Mouse (Mus musculus): ENCODE results near the gene Osgepl1. TPM values are rescaled to one million over a fixed set of nuclear protein-coding genes. Genes with fewer than 3 reads are reported as not detected.
"Not testable (repeated sequence)": the region's sequence is repeated elsewhere in the genome, so short reads cannot be mapped to it uniquely, and the experiment has no call there.

Gene Osgepl1
- polyA plus RNA-seq, 1 experiment from 2014 or later = 26.6 TPM

DNA sequence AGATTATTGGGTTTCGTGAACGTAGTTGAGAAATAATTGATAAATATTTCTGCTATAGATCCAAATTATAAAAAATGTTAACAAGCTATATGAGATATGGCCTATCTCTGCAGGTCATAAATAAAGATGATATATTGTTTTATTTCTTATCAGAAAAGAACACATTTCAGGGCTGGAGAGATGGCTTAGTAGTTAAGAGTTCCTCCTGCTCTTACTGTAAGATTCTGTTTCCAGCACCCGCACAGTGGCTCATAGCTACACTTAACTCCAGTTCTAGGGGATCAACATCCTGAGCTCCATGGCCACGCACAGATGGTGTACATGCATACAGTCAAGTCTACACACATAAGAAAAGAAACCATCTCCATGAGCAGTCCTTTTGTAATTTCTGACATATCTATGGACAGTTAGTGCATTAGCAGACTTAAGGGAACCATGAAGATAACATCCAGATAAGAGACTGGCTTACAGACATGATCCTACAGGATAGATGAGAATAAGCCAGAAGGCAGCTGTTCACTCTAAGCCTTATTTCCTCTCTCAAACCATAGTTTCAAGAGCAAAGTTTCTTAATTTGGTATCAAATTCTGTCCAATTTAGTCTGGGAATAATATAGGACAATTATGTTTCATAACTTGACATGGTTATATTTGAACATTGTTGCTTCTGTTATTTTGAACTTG, 8.4 kb downstream of the Osgepl1 start:
- H3K9ac ChIP-seq (replicated peaks; ENCODE audit: low read length) = no peak overlapping the region
- ATAC-seq (replicated peaks; ENCODE audit: insufficient number of reproducible peaks, low FRiP score, low TSS enrichment, low read depth) = no peak
- H3K4me3 ChIP-seq (ENCODE audit: low read depth, low read length) = no peak overlapping the region
- no peaks in the 10 kb centered on the region for H3K9me3 ChIP-seq (replicated peaks; ENCODE audit: control insufficient read depth, low read length)
- no peaks in the 10 kb centered on the region for H3K27me3 ChIP-seq (ENCODE audit: control insufficient read depth, insufficient read depth, low read length)
- 98% methylated on average over 4 of the region's 4 CpGs for WGBS
- DNase-seq (ENCODE audit: low spot score) = no peak
- H3K36me3 ChIP-seq (replicated peaks; ENCODE audit: control insufficient read depth, insufficient read depth, low read depth, low read length) = no peaks in the 10 kb centered on the region
- H3K4me1 ChIP-seq (ENCODE audit: control insufficient read depth, insufficient read depth, low read length) = no peaks in the 10 kb centered on the region
- H3K27ac ChIP-seq (replicated peaks; ENCODE audit: low read depth, low read length) = no peak overlapping the region
- no peak overlapping the region for H3K4me2 ChIP-seq (ENCODE audit: low read depth, low read length)

- H3K36me3 ChIP-seq (replicated peaks; ENCODE audit: control insufficient read depth, insufficient read depth, low read depth, low read length) = no peaks in the 10 kb centered on the region
- no peak overlapping the region for H3K9ac ChIP-seq (replicated peaks; ENCODE audit: low read length)
- H3K27me3 ChIP-seq (ENCODE audit: control insufficient read depth, insufficient read depth, low read length) = no peaks in the 10 kb centered on the region
- 86% methylated on average over 5 of the region's 5 CpGs for WGBS
- DNase-seq (ENCODE audit: low spot score) = no peak
- no peak overlapping the region for H3K4me3 ChIP-seq (ENCODE audit: low read depth, low read length)
- H3K27ac ChIP-seq (replicated peaks; ENCODE audit: low read depth, low read length) = no peak overlapping the region
- H3K4me1 ChIP-seq (ENCODE audit: control insufficient read depth, insufficient read depth, low read length) = no peaks in the 10 kb centered on the region
- no peaks in the 10 kb centered on the region for H3K9me3 ChIP-seq (replicated peaks; ENCODE audit: control insufficient read depth, low read length)
- no peak overlapping the region for H3K4me2 ChIP-seq (ENCODE audit: low read depth, low read length)
- no peak for ATAC-seq (replicated peaks; ENCODE audit: insufficient number of reproducible peaks, low FRiP score, low TSS enrichment, low read depth)
Observed at GRCm38 (mm10) chr1:53323254-53323653, 9.8 kb downstream of the Osgepl1 start.

- H3K36me3 ChIP-seq (replicated peaks; ENCODE audit: control insufficient read depth, insufficient read depth, low read depth, low read length) = no peaks in the 10 kb centered on the region
- no peaks in the 10 kb centered on the region for H3K9me3 ChIP-seq (replicated peaks; ENCODE audit: control insufficient read depth, low read length)
- DNase-seq (ENCODE audit: low spot score) (no peak), ATAC-seq (replicated peaks; ENCODE audit: insufficient number of reproducible peaks, low FRiP score, low TSS enrichment, low read depth) (no peak)
- H3K4me1 ChIP-seq (ENCODE audit: control insufficient read depth, insufficient read depth, low read length) = no peaks in the 10 kb centered on the region
- no peak overlapping the region for H3K9ac ChIP-seq (replicated peaks; ENCODE audit: low read length)
- no peaks in the 10 kb centered on the region for H3K27me3 ChIP-seq (ENCODE audit: control insufficient read depth, insufficient read depth, low read length)
- no peak overlapping the region for H3K27ac ChIP-seq (replicated peaks; ENCODE audit: low read depth, low read length)
- H3K4me3 ChIP-seq (ENCODE audit: low read depth, low read length) = no peak overlapping the region
- 87% methylated on average over 1 of the region's 1 CpGs for WGBS
- H3K4me2 ChIP-seq (ENCODE audit: low read depth, low read length) = no peak overlapping the region
Observed at GRCm38 (mm10) chr1:53324277-53324676, 10.9 kb downstream of the Osgepl1 start.

DNA sequence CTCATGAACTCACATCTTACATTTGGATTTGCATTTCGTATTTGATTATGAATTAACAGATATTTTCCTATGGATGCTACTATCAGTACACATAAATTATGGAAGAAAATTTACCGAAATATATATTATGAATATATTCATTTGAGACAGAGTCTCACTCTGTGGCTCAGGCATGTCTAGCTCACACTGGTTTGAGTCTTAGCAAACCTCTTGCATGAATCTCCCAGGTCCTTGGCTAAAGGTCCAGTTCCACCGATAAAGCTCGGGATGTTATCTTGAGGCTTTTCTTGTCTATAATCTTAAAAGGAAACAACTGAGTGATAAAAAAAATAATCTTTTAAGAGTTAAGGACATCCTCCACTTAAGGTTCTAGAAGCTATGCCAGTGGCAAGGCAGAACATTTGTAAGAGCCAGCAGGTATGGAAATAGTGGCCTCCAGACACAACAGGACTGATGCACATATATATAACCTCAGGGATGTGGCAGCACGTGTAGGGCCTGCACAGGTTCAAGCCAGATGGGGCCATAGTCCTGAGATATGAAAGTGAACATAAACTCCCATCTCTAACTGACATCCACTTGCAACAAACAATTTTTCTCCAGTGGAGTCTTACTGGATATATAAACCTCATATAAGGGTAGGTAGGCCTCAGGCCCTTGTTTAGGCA, 11.5 kb downstream of the Osgepl1 start:
- Histone ChIP-seq H3K27ac (replicated peaks; ENCODE audit: low read depth, low read length) (no peak overlapping the region), H3K4me3 (ENCODE audit: low read depth, low read length) (no peak overlapping the region), H3K4me2 (ENCODE audit: low read depth, low read length) (no peak overlapping the region), H3K36me3 (replicated peaks; ENCODE audit: control insufficient read depth, insufficient read depth, low read depth, low read length) (no peaks in the 10 kb centered on the region), H3K27me3 (ENCODE audit: control insufficient read depth, insufficient read depth, low read length) (no peaks in the 10 kb centered on the region), H3K4me1 (ENCODE audit: control insufficient read depth, insufficient read depth, low read length) (no peaks in the 10 kb centered on the region), H3K9ac (replicated peaks; ENCODE audit: low read length) (no peak overlapping the region), H3K9me3 (replicated peaks; ENCODE audit: control insufficient read depth, low read length) (no peaks in the 10 kb centered on the region)
- ATAC-seq (replicated peaks; ENCODE audit: insufficient number of reproducible peaks, low FRiP score, low TSS enrichment, low read depth) (no peak), DNase-seq (ENCODE audit: low spot score) (no peak)
- 92% methylated on average over 5 of the region's 5 CpGs for WGBS

DNA sequence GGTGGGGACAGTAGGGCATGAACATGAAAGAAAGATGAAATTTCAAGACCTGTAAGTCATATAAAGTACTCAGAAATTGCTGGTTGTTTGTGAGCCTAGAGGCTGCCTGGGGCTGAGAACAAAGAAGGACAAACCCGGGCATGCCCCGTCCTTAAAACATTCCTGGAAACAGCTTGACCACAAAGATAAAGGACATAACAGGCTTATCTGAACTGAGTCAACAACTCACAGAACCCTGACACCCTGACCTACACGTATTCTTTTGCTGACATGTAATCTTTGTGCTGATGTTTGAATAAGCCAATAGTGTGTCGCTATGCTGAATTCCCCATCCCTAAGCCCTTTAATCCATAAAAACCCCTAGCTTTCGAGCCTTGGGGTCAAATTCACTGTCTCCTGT, 20.1 kb downstream of the Osgepl1 start:
- not testable (repeated sequence) for H3K4me1 ChIP-seq (ENCODE audit: control insufficient read depth, insufficient read depth, low read length); H3K4me3 ChIP-seq (ENCODE audit: low read depth, low read length); ATAC-seq (replicated peaks; ENCODE audit: insufficient number of reproducible peaks, low FRiP score, low TSS enrichment, low read depth); H3K27me3 ChIP-seq (ENCODE audit: control insufficient read depth, insufficient read depth, low read length); H3K36me3 ChIP-seq (replicated peaks; ENCODE audit: control insufficient read depth, insufficient read depth, low read depth, low read length); H3K9me3 ChIP-seq (replicated peaks; ENCODE audit: control insufficient read depth, low read length); H3K4me2 ChIP-seq (ENCODE audit: low read depth, low read length); H3K27ac ChIP-seq (replicated peaks; ENCODE audit: low read depth, low read length); H3K9ac ChIP-seq (replicated peaks; ENCODE audit: low read length); DNase-seq (ENCODE audit: low spot score)
- 74% methylated on average over 5 of the region's 5 CpGs for WGBS

DNA sequence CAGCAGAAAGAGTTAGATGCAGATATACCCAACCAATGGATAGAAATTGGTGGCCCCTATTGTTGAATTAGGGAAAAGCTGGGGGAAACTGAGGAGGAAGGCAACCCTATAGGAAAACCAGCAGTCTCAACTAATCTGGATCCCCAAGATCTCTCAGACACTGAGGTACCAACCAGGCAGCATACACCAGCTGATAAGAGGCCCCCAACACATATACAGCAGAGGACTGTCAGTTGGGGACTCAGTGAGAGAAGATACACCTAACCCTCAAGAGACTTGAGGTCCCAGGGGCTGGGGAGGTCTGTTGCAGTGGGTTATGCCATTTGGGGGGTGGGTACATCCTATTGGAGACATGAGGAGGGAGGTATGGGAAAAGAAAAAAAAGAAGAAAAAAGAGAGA, 22.0 kb downstream of the Osgepl1 start:
- Histone ChIP-seq H3K9ac (replicated peaks; ENCODE audit: low read length) (no peak overlapping the region), H3K4me1 (ENCODE audit: control insufficient read depth, insufficient read depth, low read length) (no peaks in the 10 kb centered on the region), H3K4me2 (ENCODE audit: low read depth, low read length) (no peak overlapping the region), H3K4me3 (ENCODE audit: low read depth, low read length) (no peak overlapping the region), H3K36me3 (replicated peaks; ENCODE audit: control insufficient read depth, insufficient read depth, low read depth, low read length) (no peaks in the 10 kb centered on the region), H3K9me3 (replicated peaks; ENCODE audit: control insufficient read depth, low read length) (no peaks in the 10 kb centered on the region), H3K27ac (replicated peaks; ENCODE audit: low read depth, low read length) (no peak overlapping the region), H3K27me3 (ENCODE audit: control insufficient read depth, insufficient read depth, low read length) (no peaks in the 10 kb centered on the region)
- DNase-seq (ENCODE audit: low spot score) (no peak), ATAC-seq (replicated peaks; ENCODE audit: insufficient number of reproducible peaks, low FRiP score, low TSS enrichment, low read depth) (no peak)

DNA sequence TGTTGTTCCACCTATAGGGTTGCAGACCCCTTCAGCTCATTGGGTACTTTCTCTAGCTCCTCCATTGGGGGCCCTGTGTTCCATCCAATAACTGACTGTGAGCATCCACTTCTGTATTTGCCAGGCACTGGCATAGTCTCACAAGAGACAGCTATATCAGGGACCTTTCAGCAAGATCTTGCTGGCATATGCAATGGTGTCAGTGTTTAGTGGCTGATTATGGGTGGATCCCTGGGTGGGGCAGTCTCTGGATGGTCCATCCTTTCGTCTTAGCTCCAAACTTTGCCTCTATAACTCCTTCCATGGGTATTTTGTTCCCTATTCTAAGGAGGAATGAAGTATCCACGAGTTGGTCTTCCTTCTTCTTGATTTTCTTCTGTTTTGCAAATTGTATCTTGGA, 24.0 kb downstream of the Osgepl1 start:
- not testable (repeated sequence) for H3K27ac ChIP-seq (replicated peaks; ENCODE audit: low read depth, low read length); H3K9me3 ChIP-seq (replicated peaks; ENCODE audit: control insufficient read depth, low read length); ATAC-seq (replicated peaks; ENCODE audit: insufficient number of reproducible peaks, low FRiP score, low TSS enrichment, low read depth); H3K36me3 ChIP-seq (replicated peaks; ENCODE audit: control insufficient read depth, insufficient read depth, low read depth, low read length); H3K9ac ChIP-seq (replicated peaks; ENCODE audit: low read length); H3K4me3 ChIP-seq (ENCODE audit: low read depth, low read length); H3K27me3 ChIP-seq (ENCODE audit: control insufficient read depth, insufficient read depth, low read length); DNase-seq (ENCODE audit: low spot score); H3K4me1 ChIP-seq (ENCODE audit: control insufficient read depth, insufficient read depth, low read length); H3K4me2 ChIP-seq (ENCODE audit: low read depth, low read length)
- WGBS = 76% methylated on average over 2 of the region's 2 CpGs

DNA sequence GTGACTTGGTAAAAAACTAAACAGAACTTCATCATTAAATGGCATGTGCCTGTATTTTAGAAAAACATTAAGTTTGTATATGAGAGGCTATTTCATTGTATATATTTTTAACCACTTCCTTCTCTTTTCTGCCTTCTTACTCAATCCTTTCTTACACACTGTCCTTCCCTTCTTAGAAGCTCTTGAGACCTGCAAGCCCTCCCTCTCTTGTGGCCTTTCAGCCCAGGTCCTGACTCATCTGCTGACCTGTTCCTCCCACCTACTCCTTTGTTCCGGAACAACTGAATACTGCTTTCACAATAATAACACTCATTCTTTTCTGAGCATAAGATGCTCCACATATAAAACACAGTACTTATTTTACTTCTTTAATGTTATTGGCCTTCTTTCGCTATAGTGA, 27.6 kb downstream of the Osgepl1 start:
- H3K27me3 ChIP-seq (ENCODE audit: control insufficient read depth, insufficient read depth, low read length) = no peaks in the 10 kb centered on the region
- H3K9ac ChIP-seq (replicated peaks; ENCODE audit: low read length) = no peak overlapping the region
- H3K27ac ChIP-seq (replicated peaks; ENCODE audit: low read depth, low read length) = no peak overlapping the region
- H3K4me3 ChIP-seq (ENCODE audit: low read depth, low read length) = no peak overlapping the region
- no peaks in the 10 kb centered on the region for H3K4me1 ChIP-seq (ENCODE audit: control insufficient read depth, insufficient read depth, low read length)
- no peak for ATAC-seq (replicated peaks; ENCODE audit: insufficient number of reproducible peaks, low FRiP score, low TSS enrichment, low read depth)
- 97% methylated on average over 2 of the region's 2 CpGs for WGBS
- no peaks in the 10 kb centered on the region; the same call in none of the 2 replicates for H3K36me3 ChIP-seq (replicated peaks; ENCODE audit: control insufficient read depth, insufficient read depth, low read depth, low read length)
- H3K9me3 ChIP-seq (replicated peaks; ENCODE audit: control insufficient read depth, low read length) = no peaks in the 10 kb centered on the region; the same call in 1 of the 2 replicates
- no peak overlapping the region for H3K4me2 ChIP-seq (ENCODE audit: low read depth, low read length)
- no peak for DNase-seq (ENCODE audit: low spot score)
